Mouse (Mus musculus) lung, postnatal 0 days (tissue): ENCODE data around the gene Gm28635.

Source experiments
- CTCF ChIP-seq: IDR thresholded peaks from 2 replicates; pipeline ENCODE4 v1.5.1; 2016; ENCODE audit warnings: antibody characterized with exemption, mild to moderate bottlenecking
- EP300 ChIP-seq: IDR thresholded peaks from 2 replicates; pipeline ENCODE4 v1.6.1; 2016; ENCODE audit warnings: antibody characterized with exemption, mild to moderate bottlenecking, control low read depth

DNA sequence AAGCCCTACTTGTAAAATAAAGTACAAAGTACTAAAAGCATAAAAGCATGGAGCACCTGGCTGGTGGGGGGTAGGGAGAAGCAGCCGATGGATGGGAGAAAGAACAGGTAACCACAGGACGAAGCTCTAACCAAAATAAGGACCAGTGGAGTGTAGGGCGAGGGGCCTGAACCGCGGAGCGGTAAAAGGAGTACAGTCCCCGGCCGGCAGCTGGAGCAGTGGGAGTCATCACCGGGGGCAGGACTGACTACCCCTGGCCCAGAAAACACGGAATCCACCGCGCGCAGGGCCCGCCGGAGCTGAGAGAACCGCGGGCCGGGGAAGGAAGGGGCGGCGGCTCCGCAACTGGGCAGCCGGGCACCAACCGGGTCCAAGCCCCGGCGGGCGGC is 36.6 kb upstream of the Gm28635 start:
- TF ChIP-seq EP300 (no peak), CTCF (no peak)
